Mouse (Mus musculus) kidney, adult 11 months (tissue): ENCODE measurements at regions not wholly inside any gene's neighbourhood (a gene's known extent, or its start where the extent isn't known, plus 50 kb on each side); places are given as distances from the start of the nearest gene placed in this dataset.

ENCODE experiments used
- DNase-seq: peaks from one replicate; pipeline ENCODE4 v3.0.0; 2022

DNA sequence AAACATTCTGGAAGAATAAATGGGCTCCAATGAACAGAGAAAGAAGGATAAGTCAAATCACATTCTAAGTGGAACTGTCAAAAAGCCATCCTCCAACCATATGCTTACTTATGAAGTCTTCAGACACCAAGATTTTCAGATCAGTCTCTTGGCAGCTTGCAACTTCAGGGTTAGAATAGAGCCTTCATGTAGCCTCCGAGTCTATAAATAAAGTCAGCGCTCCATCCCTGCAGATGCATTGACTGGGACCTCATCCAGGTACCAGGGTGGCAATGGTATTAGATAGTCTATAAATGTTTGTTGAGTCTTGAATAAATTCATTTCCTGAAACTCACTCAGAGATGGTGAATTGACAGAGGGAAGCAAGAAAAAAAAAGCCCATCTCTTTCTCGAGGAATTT is 107.2 kb upstream of the Eepd1 start:
- no peak for DNase-seq

DNA sequence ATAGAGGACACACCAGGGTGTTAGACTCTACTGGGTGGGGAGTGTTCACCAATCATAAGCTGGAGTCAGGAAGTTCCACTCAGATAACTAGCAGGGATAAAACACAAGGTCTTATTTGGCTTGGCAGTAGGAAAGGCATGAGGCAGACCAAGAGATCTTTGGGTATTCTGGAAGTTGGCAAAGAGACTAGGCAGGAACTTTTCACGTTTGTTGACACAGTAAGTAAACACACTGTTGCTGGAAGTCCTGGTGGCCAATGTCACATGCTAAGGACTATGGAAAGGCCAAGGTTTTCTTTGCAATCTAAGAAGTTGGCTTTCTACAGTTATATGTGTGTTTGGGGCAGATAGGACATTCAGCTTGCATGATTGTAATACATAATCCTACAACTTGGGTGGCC is 105.1 kb upstream of the Eepd1 start:
- DNase-seq: no peak

DNA sequence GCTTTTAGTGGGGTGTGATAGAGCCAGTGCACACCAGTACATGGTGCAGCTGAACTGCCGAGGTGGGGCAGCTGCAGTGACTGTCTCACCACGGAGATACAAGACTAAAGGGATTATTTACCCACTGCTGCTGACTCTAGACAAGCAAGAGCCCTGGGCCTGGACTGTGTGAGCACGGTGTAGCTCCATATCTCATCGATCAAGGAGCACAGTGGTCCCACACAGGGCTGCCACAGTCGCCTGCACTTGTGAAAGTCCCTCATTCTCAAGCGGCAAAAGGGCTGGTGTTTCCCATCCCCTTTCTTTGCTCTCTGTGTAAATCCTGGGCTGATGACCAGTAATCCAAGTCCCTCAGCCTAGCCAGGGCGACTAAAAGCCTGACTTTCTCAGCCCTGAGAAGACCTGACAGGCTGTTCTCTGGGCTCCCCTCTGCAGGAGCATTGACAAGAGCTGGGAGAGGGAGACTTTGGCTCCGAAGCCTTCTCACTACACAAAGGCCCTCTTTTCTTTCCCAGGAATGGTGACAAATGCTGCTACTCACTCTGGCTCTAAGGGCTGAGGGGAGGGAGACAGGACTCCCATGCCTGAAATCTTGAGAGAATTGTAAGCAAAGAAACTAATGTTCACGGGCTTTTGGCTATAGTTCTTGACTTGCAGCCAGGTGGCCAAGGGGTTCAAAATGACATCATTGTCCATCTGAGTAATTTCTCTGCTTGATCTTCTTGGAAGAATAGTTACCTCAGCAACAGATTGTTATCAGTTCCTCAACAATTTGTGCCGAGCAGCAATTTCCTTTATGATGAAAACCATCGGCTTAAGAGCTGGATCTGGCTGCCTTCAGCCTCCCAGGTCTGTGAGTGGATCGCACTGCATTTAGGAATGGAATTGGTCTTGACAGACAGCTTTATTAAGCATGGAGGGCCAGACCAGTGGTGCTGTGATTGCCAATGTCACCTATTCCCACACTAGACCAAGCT is 103.3 kb upstream of the Eepd1 start:
- DNase-seq: no peak

DNA sequence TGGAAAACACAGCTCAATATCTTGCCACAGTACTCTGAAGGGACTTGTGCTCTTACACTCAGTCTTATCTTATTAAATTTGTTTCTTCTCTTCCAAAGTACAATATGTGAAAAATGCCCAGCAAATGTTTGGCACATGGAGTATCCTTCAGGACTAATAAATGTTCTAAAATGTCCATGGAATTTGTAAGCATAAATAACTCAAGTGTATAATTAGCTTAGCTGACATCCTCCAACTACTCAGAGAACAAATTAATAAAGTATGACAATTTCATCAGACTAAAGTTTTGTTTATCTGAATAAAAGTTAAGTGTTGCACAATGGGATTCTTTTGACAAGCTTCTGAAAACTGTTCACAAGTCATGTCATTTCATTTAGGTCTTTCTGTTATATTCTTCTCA is 96.0 kb upstream of the Eepd1 start:
- DNase-seq: no peak

DNA sequence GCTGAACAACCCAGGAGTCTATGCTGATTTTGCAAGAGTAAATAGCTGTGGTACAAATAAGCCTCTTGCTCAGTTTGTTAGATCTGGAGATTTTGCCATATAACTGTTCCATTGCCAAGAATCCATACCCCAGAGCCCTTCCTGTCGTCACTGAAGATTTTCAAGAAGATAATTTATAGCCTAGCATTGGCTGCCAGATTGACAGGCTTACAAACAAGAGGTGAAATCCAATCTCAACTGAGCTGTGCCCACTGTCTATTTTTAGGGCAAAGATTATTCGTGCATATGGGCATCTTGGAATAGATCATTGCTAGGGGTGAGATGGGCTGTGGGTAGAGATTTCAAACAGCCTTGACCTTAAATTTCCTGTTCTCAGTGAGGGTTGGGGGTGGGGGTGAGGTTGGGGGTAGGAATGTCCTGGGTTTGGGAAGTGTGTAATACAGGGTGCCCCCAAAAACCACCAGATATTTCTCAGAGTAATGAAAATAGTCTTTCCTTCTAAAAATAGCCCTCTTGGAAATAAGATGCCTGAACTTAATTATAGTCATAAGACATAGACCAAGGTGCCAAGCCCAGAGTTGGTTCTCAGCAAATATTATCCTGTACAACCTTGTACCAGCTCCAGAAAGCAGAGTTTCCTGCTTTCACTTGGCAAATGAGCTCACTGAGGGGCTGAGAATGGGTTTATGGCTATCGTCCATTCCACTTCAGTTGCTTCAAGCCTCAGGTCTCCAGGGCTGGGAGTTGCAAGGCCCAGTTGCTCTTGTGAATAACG is 93.3 kb upstream of the Eepd1 start:
- DNase-seq: no peak

DNA sequence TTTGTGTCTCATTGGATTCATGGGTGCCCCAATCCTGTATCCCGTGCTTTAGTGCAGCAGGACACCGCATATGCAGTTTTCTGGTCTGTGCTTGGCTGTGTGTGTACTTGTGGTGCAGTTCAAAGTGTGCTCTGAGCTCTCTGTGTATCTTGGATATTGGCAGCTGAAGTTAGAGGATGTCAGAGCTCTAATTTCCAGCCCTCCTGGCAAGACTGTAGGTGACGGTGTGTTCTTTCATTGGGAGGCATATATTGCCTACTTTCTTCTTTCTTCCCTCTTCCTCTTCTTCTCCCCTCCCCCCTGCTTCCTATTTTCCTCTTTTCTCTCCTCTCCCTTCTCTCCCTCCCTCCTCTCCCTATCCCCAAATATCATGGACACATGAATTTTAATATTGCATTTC is 92.0 kb upstream of the Eepd1 start:
- DNase-seq: no peak

DNA sequence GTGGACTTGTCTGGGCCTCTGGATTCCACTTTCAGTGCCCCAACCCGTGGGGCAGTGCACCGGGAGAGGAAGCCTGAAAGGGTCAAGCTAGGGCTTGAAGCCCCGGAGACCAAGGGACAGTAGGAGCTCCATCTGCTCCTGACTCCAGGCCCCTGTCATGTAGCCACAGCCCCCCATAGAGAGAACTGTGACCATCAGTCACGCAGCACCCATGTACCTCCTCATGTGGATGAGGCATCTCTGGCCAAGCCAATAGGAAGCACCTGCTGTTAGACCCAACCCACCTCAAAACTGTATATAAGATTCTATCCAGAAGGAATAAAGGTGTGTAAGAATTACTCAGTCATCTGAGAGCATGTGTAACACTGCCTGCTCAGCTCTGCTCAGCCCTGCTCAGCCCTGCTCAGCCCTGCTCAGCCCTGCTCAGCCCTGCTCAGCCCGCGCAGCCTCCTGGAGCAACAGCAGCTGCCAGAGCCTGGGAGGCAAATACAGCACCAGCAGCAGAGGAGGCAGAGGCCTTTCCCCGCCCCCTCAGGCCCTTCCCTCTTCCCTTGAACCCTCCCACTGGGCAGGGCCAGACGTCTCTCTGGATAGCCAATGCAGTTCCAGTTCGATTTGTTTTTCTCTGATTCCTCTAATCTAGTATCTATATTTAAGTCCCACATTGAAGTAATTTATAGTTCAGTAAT is 80.6 kb upstream of the Eepd1 start:
- peak; percentile 16 for DNase-seq

DNA sequence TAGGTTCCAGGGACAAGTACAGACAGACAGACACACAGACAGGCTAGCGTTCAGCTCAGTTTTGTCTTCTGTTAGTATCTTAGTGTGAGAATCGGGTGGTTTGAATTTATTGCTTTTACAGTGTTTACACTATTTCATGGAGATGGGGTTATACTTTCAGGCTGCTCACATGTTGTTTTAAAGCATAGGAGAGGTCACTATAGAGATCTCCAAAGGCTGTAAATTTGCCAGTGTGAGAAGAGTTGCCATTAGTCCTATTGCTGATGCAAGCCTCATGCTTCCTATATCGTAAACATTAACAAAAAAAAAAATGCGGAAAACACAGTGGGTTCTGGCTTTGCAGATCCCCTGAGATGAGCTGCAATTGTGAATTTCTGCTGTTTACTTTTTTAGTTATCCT is 75.5 kb upstream of the Eepd1 start:
- DNase-seq: no peak

DNA sequence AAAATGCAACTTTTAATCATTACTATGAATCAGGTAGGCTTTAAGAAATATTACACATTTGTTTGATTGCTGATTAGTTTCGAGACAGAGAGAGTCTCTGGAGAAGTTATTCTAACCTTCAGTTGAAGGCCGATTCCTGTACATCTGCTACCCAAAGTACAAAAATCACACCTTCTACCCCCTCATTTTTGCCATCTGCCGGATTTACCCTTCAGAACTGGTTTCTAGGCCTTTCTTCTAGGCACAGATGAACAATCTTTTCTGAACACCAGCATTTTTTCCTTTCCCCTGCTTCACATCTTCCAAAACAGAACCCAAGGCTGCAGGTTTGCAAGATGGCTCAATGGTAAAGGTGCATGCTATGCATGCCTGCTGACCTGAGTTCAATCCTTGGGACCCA is 72.8 kb upstream of the Eepd1 start:
- no peak for DNase-seq

DNA sequence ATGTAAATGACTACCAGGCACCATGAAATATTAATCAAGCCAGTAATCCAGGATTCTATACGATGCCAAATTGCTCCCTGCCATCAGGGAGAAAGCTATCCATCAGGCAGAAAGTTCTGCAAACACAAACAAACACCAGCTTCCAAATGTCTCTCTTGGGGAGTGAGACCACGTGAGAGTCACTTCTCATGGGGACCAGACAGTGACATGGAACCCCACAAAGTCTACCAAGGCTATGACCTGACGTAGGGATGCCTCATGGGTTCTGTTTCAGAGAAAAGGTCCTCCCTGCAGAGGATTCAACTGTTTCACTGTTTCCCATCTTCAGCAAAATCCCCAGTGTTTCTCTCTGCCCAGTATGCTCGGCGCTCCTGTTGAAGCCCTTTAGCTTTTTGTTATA is 71.6 kb upstream of the Eepd1 start:
- no peak for DNase-seq

DNA sequence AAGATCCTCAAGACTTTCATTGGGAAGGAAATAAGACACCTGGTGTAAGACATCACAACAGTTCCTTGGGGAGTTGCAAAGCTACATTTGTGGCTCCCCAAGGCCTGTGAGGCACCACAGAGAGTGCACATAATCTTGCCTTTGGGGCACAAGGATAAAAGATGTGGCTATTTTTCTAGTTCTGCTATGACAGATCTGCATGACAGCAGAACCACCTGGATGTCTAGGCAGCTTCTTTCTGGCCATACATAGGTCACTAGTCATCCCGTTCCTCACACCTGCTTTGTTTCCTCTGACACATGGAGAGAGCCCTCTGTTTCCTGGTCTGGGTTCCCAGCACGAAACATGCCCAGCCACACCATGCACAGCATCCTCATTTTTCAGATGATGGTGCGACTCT is 67.5 kb upstream of the Eepd1 start:
- DNase-seq: no peak

DNA sequence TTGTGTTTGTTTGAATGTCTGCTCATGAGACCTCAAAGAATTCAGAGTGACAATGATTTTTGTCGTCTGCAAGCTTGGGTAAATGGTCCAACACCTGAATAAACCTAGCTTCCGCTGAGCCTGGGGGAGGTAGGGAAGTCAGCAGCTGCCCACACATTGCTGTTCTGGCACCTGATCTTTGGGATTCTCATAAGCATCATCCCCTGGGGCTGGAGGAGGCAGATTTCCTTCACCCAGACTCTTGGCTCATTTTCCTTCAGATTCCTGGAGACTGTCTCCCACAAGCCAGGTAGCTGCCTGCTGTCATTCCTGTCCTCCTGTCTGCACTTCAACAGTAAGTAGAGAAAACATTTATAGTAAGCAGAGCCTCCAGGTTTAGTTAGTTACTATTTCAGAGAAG is 67.0 kb upstream of the Eepd1 start:
- DNase-seq: no peak

DNA sequence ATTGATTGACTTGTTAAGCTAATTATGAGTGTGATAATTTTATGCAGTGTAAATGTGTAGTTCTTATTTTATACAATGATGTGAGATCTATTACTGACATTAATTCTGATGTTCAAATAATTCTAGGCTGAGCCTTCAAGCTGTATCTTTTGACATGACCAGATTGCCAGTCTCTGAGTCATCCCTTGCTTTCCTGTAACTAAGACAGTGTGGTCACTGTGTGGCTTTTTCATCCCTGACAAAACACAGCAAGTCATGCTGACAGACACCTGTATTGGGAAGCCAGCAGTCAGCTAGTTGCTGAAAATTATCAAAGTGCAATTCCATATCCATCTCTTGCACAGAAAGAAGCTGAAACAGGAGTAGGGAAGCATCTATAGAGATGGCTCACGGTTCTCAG is 54.4 kb upstream of the Eepd1 start:
- no peak for DNase-seq

DNA sequence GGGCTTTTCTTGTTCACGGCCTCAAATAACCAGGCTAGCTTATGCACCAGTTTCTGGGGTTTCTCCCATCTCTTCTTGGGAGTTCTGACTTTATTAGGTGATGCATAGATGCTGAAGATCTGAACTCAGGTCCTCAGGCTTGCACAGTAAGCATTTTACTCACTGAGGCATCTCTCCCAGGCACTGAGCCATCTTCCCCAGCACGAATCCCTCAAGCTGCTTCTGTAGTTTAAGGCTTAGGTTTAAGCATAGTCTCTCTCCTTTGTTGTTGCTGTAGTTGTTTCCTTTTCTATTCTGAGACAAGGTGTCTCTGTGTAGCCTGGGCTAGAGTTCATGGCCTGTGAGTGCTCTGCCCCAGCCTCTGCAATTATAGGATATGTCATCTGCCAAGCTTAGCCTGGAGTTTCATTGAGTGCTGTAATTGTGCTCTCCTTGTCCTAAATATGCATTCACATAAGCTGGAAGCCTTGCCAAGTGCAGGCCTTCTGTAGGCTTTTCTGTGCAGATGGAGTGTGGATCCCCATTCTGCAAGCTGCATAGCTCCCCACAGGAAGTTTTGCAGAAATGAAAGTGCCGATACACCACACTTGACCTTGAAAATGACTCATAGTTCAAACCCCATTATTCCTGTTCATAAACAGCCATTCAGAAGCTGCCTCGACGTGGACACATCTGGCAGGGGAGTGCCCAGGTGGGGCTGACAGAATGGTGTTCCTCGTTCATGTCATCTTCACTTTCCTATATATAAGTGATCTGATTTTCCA is 51.7 kb upstream of the Eepd1 start:
- DNase-seq: no peak
